Mouse (Mus musculus) stomach, embryonic 16.5 days (tissue): ENCODE results near the gene Samsn1. TPM values are rescaled to one million over a fixed set of nuclear protein-coding genes. Genes with fewer than 3 reads are reported as not detected.

Experiments
- ATAC-seq: fragments of 200-750 bp; cut with Nextera tagmentation; 2 replicates; pipeline ENCODE4 v1.8.0; 2017; ENCODE audit warnings: moderate number of reproducible peaks, moderate TSS enrichment; ENCODE audit not compliant: insufficient read depth, low FRiP score
- H3K27ac ChIP-seq: fragments of 300-500 bp; sonication (generic); 2 replicates; pipeline ENCODE4 v1.5.1; 2014; ENCODE audit warnings: low read length
- H3K27me3 ChIP-seq: fragments of 300-500 bp; sonication (generic); 2 replicates; pipeline ENCODE4 v1.6.1; 2014; ENCODE audit warnings: low read length, control low read depth, mixed read lengths; ENCODE audit not compliant: control insufficient read depth, insufficient read depth
- H3K36me3 ChIP-seq: fragments of 300-500 bp; sonication (generic); 2 replicates; pipeline ENCODE4 v1.6.1; 2014; ENCODE audit warnings: low read length; ENCODE audit not compliant: control insufficient read depth, insufficient read depth
- H3K4me1 ChIP-seq: fragments of 300-500 bp; sonication (generic); 2 replicates; pipeline ENCODE4 v1.6.1; 2014; ENCODE audit warnings: low read length, control low read depth, mixed read lengths; ENCODE audit not compliant: control insufficient read depth, insufficient read depth
- H3K4me2 ChIP-seq: fragments of 300-500 bp; sonication (generic); 2 replicates; pipeline ENCODE4 v1.6.1; 2014; ENCODE audit warnings: low read depth, low read length, mixed read lengths
- H3K4me3 ChIP-seq: fragments of 300-500 bp; sonication (generic); replicated peaks from 2 replicates; pipeline ENCODE4 v1.5.1; 2014; ENCODE audit warnings: mild to moderate bottlenecking, low read length
- H3K9ac ChIP-seq: fragments of 300-500 bp; sonication (generic); 2 replicates; pipeline ENCODE4 v1.6.1; 2014; ENCODE audit warnings: low read length
- H3K9me3 ChIP-seq: fragments of 300-500 bp; sonication (generic); replicated peaks from 2 replicates; pipeline ENCODE4 v1.6.1; 2016; ENCODE audit warnings: low read length, control low read depth; ENCODE audit not compliant: control insufficient read depth
- WGBS: fragments of 180-500 bp; shearing (Covaris S2); extraction: QIAGEN DNeasy Blood & Tissue Kit; methylation state at CpG from one replicate; pipeline ENCODE4 v1.1.7; 2014; 5-methylcytosine and 5-hydroxymethylcytosine counted together
- polyA plus RNA-seq: library from polyadenylated mRNA; unstranded; fragments of >200 nt; fragmentation: Nextera tagmentation; extraction: Ambion mirVana; gene quantifications from 2 replicates; pipeline ENCODE4 v1.2.1, GENCODE M21; 2015

The Samsn1 gene
- polyA plus RNA-seq, 1 experiment from 2014 or later = 4.6 TPM

DNA sequence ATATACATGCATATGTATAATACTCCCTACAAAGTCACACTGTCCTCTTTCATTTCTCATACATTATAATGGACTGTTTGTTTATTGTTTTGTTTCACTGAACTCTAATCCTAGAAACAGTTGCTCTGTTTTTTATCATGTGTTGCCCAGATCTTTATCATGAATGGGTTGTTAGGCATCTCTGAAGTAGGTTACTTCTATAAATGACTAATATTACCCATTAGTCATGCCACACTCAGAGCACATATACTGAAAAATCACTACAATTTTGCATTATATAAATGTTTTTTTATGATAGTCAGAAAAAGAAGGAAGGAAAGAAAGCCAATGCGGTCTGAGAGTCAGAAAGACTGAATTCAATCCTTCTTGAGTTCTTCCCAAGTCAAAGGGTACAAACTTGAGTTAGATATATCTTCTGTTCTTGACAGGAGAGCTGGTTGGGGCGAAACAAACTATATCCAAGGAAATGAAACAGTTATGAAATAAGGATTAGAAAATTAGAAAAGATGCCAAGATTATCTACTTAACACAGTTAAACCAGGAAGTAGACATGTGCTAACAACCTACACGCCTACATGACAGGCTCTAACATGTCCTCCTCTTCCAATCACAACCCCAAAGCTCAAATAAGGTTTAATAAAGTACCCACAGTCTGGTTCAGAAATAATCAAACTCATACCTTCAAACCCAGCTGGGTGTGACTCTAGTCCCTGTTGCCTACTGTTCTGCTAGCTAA, 122.0 kb downstream of the Samsn1 start:
- WGBS = 74% methylated on average over 3 of the region's 3 CpGs
- no peaks in the 10 kb centered on the region for H3K4me1 ChIP-seq
- H3K27me3 ChIP-seq = no peaks in the 10 kb centered on the region
- no peaks in the 10 kb centered on the region for H3K36me3 ChIP-seq
- ATAC-seq = no peak
- H3K4me2 ChIP-seq = no peak overlapping the region
- H3K9me3 ChIP-seq = no peaks in the 10 kb centered on the region
- no peak overlapping the region for H3K4me3 ChIP-seq
- no peak overlapping the region for H3K27ac ChIP-seq
- no peak overlapping the region for H3K9ac ChIP-seq

DNA sequence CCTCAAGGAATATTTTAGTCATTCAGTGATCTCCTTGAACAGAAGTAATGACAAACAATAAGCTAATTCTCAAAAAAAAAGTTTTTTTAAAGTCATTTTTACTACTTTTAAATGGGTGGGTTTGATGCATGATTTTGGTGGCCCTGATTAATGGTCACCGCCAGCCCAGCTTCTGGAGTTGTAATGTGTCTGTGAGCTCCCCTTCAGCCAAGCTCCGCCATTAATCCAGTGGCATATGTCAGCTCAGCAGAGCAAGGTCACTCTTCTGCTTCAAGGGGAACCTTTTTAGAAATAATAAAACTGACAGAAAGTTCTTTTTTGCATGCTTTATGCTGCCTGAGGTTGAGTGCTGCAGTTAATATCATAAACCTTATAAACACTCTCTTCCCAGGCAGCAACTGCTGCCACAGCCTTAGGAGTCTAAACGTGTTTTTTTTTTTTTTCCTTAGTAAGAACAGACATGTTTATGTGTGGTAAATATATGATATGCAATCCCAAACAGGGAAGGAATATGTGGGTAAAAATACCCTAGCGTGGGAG, 124.2 kb downstream of the Samsn1 start:
- no peaks in the 10 kb centered on the region for H3K9me3 ChIP-seq
- H3K27me3 ChIP-seq = no peaks in the 10 kb centered on the region
- H3K36me3 ChIP-seq = no peaks in the 10 kb centered on the region
- H3K9ac ChIP-seq = no peak overlapping the region
- H3K27ac ChIP-seq = no peak overlapping the region
- no peak for ATAC-seq
- no peak overlapping the region for H3K4me3 ChIP-seq
- 58% methylated on average over 4 of the region's 4 CpGs for WGBS
- no peak overlapping the region for H3K4me2 ChIP-seq
- no peaks in the 10 kb centered on the region for H3K4me1 ChIP-seq

DNA sequence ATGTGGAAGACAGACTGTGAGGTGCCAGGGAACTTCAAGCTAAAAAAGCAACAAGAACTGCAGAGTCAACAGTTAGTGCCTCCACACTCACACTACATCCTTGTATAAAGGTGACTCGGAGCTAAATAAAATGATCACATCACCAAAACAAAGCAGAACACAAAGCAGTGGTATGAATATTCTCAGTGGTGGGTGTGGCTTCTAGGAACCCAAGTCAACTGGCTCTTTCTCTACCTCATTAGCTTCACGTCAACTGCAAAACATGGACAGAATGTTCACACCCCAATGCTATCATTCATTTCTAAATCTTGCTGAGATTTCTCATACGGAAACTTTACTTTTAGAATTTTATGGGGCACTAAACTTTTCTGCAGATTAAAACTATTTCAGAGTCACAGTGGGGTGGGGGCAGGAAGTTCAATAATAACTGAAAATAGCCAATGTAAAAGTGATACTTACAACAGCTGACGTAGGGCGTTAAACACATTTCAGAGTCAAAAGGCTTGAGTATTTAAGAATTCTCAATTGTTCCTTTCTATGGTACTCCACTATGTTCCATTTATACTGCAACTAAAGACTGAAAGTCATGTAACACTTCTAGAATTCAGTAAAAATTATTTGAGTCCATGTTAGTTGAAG, 127.7 kb downstream of the Samsn1 start:
- H3K27me3 ChIP-seq = no peaks in the 10 kb centered on the region
- 81% methylated on average over 5 of the region's 5 CpGs for WGBS

DNA sequence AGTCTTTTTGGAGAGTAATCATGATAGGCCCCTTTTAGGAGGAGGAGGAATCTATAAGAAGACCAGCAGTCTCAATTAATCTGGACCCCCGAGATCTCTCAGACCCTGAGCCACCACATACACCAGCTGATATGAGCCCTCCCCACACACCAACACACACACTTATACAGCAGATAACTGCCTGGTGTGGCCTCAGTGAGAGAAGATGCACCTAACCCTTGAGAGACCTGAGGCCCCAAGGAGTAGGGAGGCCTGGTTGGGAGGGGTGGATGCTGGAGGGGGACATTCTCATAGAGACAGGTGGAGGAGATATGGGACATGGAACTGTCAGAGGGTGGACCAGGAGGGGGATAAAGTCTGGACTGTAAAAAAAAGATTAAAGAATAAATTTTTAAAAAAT, 128.6 kb downstream of the Samsn1 start:
- H3K9me3 ChIP-seq = no peaks in the 10 kb centered on the region
- no peak for ATAC-seq
- H3K4me1 ChIP-seq = no peaks in the 10 kb centered on the region
- H3K36me3 ChIP-seq = no peaks in the 10 kb centered on the region
- H3K4me2 ChIP-seq = no peak overlapping the region
- H3K27ac ChIP-seq = no peak overlapping the region
- no peak overlapping the region for H3K4me3 ChIP-seq
- no peaks in the 10 kb centered on the region for H3K27me3 ChIP-seq
- no peak overlapping the region for H3K9ac ChIP-seq
- 85% methylated on average over 1 of the region's 1 CpGs for WGBS

More for the DNA sequence above, 127.7 kb downstream of the Samsn1 start:
- ATAC-seq = no peak
- Histone ChIP-seq H3K9ac (no peak overlapping the region), H3K9me3 (no peaks in the 10 kb centered on the region), H3K4me3 (no peak overlapping the region), H3K27ac (no peak overlapping the region), H3K36me3 (no peaks in the 10 kb centered on the region), H3K4me1 (no peaks in the 10 kb centered on the region), H3K4me2 (no peak overlapping the region)

DNA sequence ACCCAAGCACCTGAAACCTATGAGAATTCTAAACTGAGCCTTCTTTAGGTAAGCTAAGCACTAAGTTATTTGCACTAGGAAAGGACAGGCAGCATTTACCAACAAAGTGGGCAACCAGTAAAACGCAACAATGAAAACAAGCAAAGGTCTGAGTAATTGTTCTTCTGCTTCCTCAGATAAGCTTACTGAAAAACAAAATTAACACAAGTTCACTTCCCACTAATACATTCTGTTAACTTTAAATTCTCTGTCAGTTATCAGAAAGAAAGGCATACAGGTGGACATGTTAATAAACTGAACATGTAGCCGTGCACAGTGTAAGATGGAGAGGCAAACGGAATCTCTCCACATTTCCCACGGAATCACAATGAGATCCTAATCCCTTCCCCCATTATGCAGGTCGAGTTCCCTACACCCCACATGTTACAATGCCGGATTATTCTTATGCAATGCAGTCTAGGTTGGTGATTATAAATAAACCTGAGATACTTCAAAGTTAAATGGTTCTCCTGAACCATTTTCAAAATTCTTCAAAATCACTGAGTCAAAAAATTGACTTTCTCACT, 132.9 kb downstream of the Samsn1 start:
- no peak overlapping the region for H3K9ac ChIP-seq
- no peaks in the 10 kb centered on the region for H3K9me3 ChIP-seq
- no peaks in the 10 kb centered on the region for H3K36me3 ChIP-seq
- no peaks in the 10 kb centered on the region for H3K4me1 ChIP-seq
- no peak for ATAC-seq
- H3K4me2 ChIP-seq = no peak overlapping the region
- no peak overlapping the region for H3K27ac ChIP-seq
- WGBS = 70% methylated on average over 6 of the region's 6 CpGs
- no peaks in the 10 kb centered on the region for H3K27me3 ChIP-seq
- no peak overlapping the region for H3K4me3 ChIP-seq

DNA sequence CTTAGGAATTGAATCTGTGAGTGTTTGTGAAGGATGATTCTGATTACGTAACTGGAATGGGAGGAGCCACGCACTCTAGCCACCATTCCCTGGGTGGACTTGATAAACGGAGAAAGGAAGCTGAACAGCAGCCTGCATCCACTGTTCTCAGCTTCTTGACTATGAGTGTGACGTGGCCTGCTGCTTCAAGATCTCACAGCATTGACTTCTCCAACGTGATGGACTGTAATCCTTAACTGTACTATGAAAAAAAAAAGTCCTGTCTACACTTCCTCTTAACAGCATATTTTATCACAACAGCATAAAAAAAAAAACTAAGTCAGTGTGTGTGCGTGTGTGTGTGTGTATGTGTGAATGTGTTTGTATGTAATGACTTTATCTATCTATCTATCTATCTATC, 134.9 kb downstream of the Samsn1 start:
- Histone ChIP-seq H3K9ac (no peak overlapping the region), H3K27ac (no peak overlapping the region)
- 73% methylated on average over 6 of the region's 6 CpGs for WGBS

DNA sequence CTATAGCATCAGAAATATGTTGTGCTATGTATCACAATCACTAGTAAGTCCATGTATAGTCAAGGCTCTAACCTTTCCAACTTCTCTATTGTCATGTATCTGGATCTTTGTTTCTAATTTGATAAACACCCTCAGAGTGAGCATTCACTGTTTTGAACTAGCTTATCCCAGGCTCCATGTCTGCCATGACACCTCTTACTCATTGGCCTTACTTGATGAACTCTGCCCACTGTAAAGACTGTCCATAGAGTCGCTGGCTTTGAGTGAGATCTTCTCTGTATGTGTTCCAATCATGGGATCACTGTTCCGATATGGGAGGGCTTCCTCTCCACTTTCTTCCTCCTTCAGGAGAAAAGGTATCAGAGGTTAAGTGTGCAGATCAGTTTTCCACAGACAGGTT, 143.2 kb downstream of the Samsn1 start:
- Histone ChIP-seq H3K4me2 (no peak overlapping the region), H3K27ac (no peak overlapping the region), H3K9ac (no peak overlapping the region), H3K4me1 (no peaks in the 10 kb centered on the region), H3K36me3 (no peaks in the 10 kb centered on the region), H3K4me3 (no peak overlapping the region), H3K27me3 (no peaks in the 10 kb centered on the region), H3K9me3 (no peaks in the 10 kb centered on the region)
- WGBS = 88% methylated on average over 2 of the region's 2 CpGs
- ATAC-seq = no peak

More for the DNA sequence above, 134.9 kb downstream of the Samsn1 start:
- Histone ChIP-seq H3K27me3 (no peaks in the 10 kb centered on the region), H3K4me3 (no peak overlapping the region), H3K4me1 (no peaks in the 10 kb centered on the region), H3K4me2 (no peak overlapping the region), H3K36me3 (no peaks in the 10 kb centered on the region), H3K9me3 (no peaks in the 10 kb centered on the region)
- ATAC-seq = no peak

DNA sequence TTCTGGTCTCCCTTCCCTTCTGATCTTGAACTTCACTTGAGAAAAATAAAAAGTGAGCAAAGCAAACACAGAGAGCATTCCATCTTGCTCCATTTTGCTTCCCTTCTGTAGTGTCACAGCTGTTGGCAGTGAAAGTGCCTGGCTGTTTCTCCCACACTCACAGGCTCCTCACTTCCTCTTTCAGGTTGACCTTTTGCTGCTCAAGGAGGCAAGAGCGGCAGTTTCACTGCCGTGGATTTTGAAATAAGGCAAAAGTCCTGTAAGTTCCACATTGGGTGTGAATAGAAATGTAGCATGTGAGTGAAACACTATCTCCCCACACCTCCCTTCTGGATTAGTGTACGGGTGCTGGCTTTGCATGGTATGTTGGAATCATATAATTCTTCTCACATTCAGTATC, 144.9 kb downstream of the Samsn1 start:
- H3K36me3 ChIP-seq = no peaks in the 10 kb centered on the region
- no peak; the same call in 1 of the 2 replicates for ATAC-seq
- WGBS = 26% methylated on average over 3 of the region's 3 CpGs

DNA sequence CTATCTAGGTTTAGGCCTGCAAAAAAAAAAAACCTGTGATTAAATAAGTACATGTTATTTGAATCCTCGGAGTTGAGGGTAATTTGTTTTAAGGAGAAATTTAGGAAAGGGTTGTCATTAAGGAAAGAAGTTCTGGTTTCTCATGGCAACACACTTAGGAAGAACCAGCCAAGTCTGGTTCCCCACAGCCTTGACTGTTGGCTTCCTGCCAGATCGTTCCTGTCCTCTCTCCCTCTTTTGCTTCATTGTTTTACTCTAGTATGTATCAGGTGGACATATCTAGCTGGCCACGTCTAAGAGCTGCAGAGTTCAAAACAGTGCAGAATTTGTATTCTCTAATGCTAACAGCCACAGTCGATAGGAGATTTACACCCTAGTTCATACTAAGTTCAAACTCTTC, 146.2 kb downstream of the Samsn1 start:
- no peaks in the 10 kb centered on the region for H3K27me3 ChIP-seq
- no peaks in the 10 kb centered on the region for H3K4me1 ChIP-seq
- H3K4me3 ChIP-seq = no peak overlapping the region
- H3K27ac ChIP-seq = no peak overlapping the region
- no peaks in the 10 kb centered on the region for H3K9me3 ChIP-seq
- no peak overlapping the region for H3K4me2 ChIP-seq
- WGBS = 57% methylated on average over 4 of the region's 4 CpGs
- H3K9ac ChIP-seq = no peak overlapping the region
- no peaks in the 10 kb centered on the region for H3K36me3 ChIP-seq
- ATAC-seq = no peak

More for the DNA sequence above, 144.9 kb downstream of the Samsn1 start:
- H3K27me3 ChIP-seq = no peaks in the 10 kb centered on the region
- no peak overlapping the region for H3K9ac ChIP-seq
- no peaks in the 10 kb centered on the region for H3K9me3 ChIP-seq
- H3K4me3 ChIP-seq = no peak overlapping the region
- no peak overlapping the region for H3K4me2 ChIP-seq
- H3K4me1 ChIP-seq = no peaks in the 10 kb centered on the region
- H3K27ac ChIP-seq = no peak overlapping the region
